Mouse (Mus musculus): ENCODE results near the gene Sbno2.

DNA sequence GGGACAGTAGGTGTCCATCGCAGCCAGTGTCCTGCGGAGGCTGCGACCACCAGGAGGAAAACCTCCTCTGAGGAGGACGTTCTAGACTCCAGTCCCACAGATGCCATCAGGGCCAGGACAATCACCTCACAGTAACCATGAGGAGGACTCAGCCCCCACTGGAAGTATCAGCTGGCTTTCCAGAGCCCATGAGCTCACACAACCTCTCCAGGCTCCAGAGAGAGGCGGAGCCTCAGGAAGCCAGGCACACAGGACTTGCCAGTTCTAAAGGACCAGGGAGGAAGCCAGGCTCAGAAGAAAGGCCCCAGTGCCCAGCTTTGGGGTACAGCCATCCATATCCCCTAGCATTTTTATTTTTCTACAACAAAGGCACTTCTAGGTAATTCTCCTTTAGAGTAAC lies 9.8 kb downstream of the Sbno2 start:
- TF ChIP-seq NELFE (IDR thresholded peaks at IDR 0.05; ENCODE audit: low read depth, low read length) (no peak), MYC (IDR thresholded peaks at IDR 0.05; ENCODE audit: low read depth, low read length) (no peak), CTCF (conservative IDR thresholded peaks at IDR 0.05 in 1 of 2, IDR thresholded peaks at IDR 0.05 in 1 of 2; ENCODE audit: low read depth in 2 of 2, low read length in 2 of 2) (no peak), RCOR1 (conservative IDR thresholded peaks at IDR 0.05; ENCODE audit: low read depth, low read length) (no peak), KAT2A (IDR thresholded peaks at IDR 0.05; ENCODE audit: insufficient replicate concordance, low read length) (no peak), MAX (IDR thresholded peaks at IDR 0.05; ENCODE audit: low read length) (no peak), POLR2A (IDR thresholded peaks at IDR 0.05; ENCODE audit: low read depth, low read length) (no peak), CHD2 (IDR thresholded peaks at IDR 0.05; ENCODE audit: low read length) (no peak), USF1 (IDR thresholded peaks at IDR 0.05; ENCODE audit: low read depth, low read length) (no peak), HCFC1 (IDR thresholded peaks at IDR 0.05; ENCODE audit: low read depth, low read length) (no peak), MXI1 (IDR thresholded peaks at IDR 0.05; ENCODE audit: low read depth, low read length) (no peak), MAFK (IDR thresholded peaks at IDR 0.05; ENCODE audit: insufficient replicate concordance, low read length) (no peak), E2F4 (IDR thresholded peaks at IDR 0.05; ENCODE audit: insufficient replicate concordance, low read depth, low read length) (no peak)

All from CH12.LX (cell line).